Mouse (Mus musculus) adrenal gland, postnatal 25 days (tissue): ENCODE results near the gene Wdr26. TPM values are rescaled to one million over a fixed set of nuclear protein-coding genes. Genes with fewer than 3 reads are reported as not detected.

Experiments used
- DNase-seq: peaks from one replicate; pipeline ENCODE4 v3.0.0; 2021; ENCODE audit warnings: mixed read lengths
- total RNA-seq: library from RNA; stranded (reverse); gene quantifications from 2 replicates; pipeline ENCODE4 v1.2.3, GENCODE M21; 2021

The Wdr26 gene
- total RNA-seq, 1 experiment from 2014 or later, result 151 TPM

GRCm38 (mm10) chr1:181237332-181237731 lies 25.5 kb upstream of the Wdr26 start:
- no peak for DNase-seq

- peak; percentile 24 for DNase-seq
Measured at GRCm38 (mm10) chr1:181234326-181235035, 22.7 kb upstream of the Wdr26 start.

- DNase-seq, result no peak
Measured at GRCm38 (mm10) chr1:181233734-181234133, 21.9 kb upstream of the Wdr26 start.

GRCm38 (mm10) chr1:181232307-181233027 lies 20.7 kb upstream of the Wdr26 start:
- peak; percentile 75 for DNase-seq

GRCm38 (mm10) chr1:181231821-181232220 lies 20.0 kb upstream of the Wdr26 start:
- no peak for DNase-seq

GRCm38 (mm10) chr1:181231262-181231661 lies 19.5 kb upstream of the Wdr26 start:
- no peak for DNase-seq

- peak; percentile 18 for DNase-seq
Measured at GRCm38 (mm10) chr1:181230731-181231148, 18.9 kb upstream of the Wdr26 start.

- DNase-seq, result no peak
Measured at GRCm38 (mm10) chr1:181229046-181229445, 17.2 kb upstream of the Wdr26 start.

- no peak for DNase-seq
Measured at GRCm38 (mm10) chr1:181228591-181228990, 16.8 kb upstream of the Wdr26 start.

GRCm38 (mm10) chr1:181227804-181228203 lies 16.0 kb upstream of the Wdr26 start:
- no peak for DNase-seq

- no peak for DNase-seq
Measured at GRCm38 (mm10) chr1:181226850-181227249, 15.0 kb upstream of the Wdr26 start.

GRCm38 (mm10) chr1:181225281-181225680 lies 13.5 kb upstream of the Wdr26 start:
- no peak for DNase-seq

GRCm38 (mm10) chr1:181222041-181222440 lies 10.2 kb upstream of the Wdr26 start:
- no peak for DNase-seq

GRCm38 (mm10) chr1:181216315-181216714 lies 4.5 kb upstream of the Wdr26 start:
- DNase-seq, result no peak

- DNase-seq, result no peak
Measured at GRCm38 (mm10) chr1:181214296-181215035, 2.7 kb upstream of the Wdr26 start.

GRCm38 (mm10) chr1:181211403-181211919 lies 340 bp downstream of the Wdr26 start:
- DNase-seq, result peak; percentile 41

- peak; percentile 44 for DNase-seq
Measured at GRCm38 (mm10) chr1:181210601-181211402, 999 bp downstream of the Wdr26 start.

GRCm38 (mm10) chr1:181210147-181210546 lies 1.7 kb downstream of the Wdr26 start:
- no peak for DNase-seq

GRCm38 (mm10) chr1:181199446-181199845 lies 12.4 kb downstream of the Wdr26 start:
- no peak for DNase-seq

- no peak for DNase-seq
Measured at GRCm38 (mm10) chr1:181188925-181189324, 22.9 kb downstream of the Wdr26 start.

GRCm38 (mm10) chr1:181170210-181170609 lies 41.6 kb downstream of the Wdr26 start:
- DNase-seq, result no peak

- DNase-seq, result no peak
Measured at GRCm38 (mm10) chr1:181168377-181168776, 43.4 kb downstream of the Wdr26 start.
